Mouse (Mus musculus) intestine, postnatal 0 days (tissue): ENCODE data around the gene Higd1b. TPM values are rescaled to one million over a fixed set of nuclear protein-coding genes. Genes with fewer than 3 reads are reported as not detected.
A peak's percentile ranks its signal among the peaks of the same experiment; 100 is the strongest.

Source experiments
- ATAC-seq: fragments of 200-750 bp; cut with Nextera tagmentation; 2 replicates; pipeline ENCODE4 v1.8.0; 2017; ENCODE audit warnings: mild to moderate bottlenecking, moderate TSS enrichment, moderate library complexity
- H3K27ac ChIP-seq: fragments of 300-500 bp; sonication (generic); 2 replicates; pipeline ENCODE4 v1.5.1; 2014; ENCODE audit warnings: mild to moderate bottlenecking, low read depth, low read length, moderate library complexity
- H3K27me3 ChIP-seq: fragments of 300-500 bp; sonication (generic); replicated peaks from 2 replicates; pipeline ENCODE4 v1.6.1; 2014; ENCODE audit warnings: low read length, mixed read lengths; ENCODE audit not compliant: control insufficient read depth, insufficient read depth
- H3K36me3 ChIP-seq: fragments of 300-500 bp; sonication (generic); 2 replicates; pipeline ENCODE4 v1.6.1; 2014; ENCODE audit warnings: mild to moderate bottlenecking, moderate library complexity; ENCODE audit not compliant: control insufficient read depth, insufficient read depth
- H3K4me1 ChIP-seq: fragments of 300-500 bp; sonication (generic); replicated peaks from 2 replicates; pipeline ENCODE4 v1.6.1; 2014; ENCODE audit warnings: antibody characterized with exemption, low read length, mixed read lengths; ENCODE audit not compliant: control insufficient read depth, insufficient read depth
- H3K4me2 ChIP-seq: fragments of 300-500 bp; sonication (generic); replicated peaks from 2 replicates; pipeline ENCODE4 v1.6.1; 2014; ENCODE audit warnings: low read depth, mild to moderate bottlenecking, moderate library complexity
- H3K4me3 ChIP-seq: fragments of 300-500 bp; sonication (generic); 2 replicates; pipeline ENCODE4 v1.5.1; 2014; ENCODE audit warnings: low read depth, low read length
- H3K9ac ChIP-seq: fragments of 300-500 bp; sonication (generic); 2 replicates; pipeline ENCODE4 v1.6.1; 2014; ENCODE audit warnings: mild to moderate bottlenecking, low read depth, low read length
- H3K9me3 ChIP-seq: fragments of 300-500 bp; sonication (generic); 2 replicates; pipeline ENCODE4 v1.6.1; 2016; ENCODE audit warnings: mixed run types; ENCODE audit not compliant: control insufficient read depth
- CTCF ChIP-seq: sonication (generic); IDR thresholded peaks from 2 replicates; pipeline ENCODE4 v1.5.1; 2016; ENCODE audit warnings: low read depth, mild to moderate bottlenecking, control low read depth, antibody characterized with exemption, moderate library complexity
- WGBS: fragments of 180-500 bp; shearing (Covaris S2); extraction: QIAGEN DNeasy Blood & Tissue Kit; methylation state at CpG from one replicate; pipeline ENCODE4 v1.1.7; 2014; 5-methylcytosine and 5-hydroxymethylcytosine counted together
- polyA plus RNA-seq: library from polyadenylated mRNA; unstranded; fragments of >200 nt; fragmentation: Nextera tagmentation; extraction: Ambion mirVana; gene quantifications from 2 replicates; pipeline ENCODE4 v1.2.1, GENCODE M21; 2015

The Higd1b gene
- polyA plus RNA-seq, 1 experiment from 2014 or later: 0.52 TPM

GRCm38 (mm10) chr11:102880585-102881313 lies 45.1 kb downstream of the Higd1b start, which contains the start of the genes Eftud2 and Ccdc103:
Gene Eftud2, minus strand, starts transcription at chr11:102880985.
Gene Ccdc103, plus strand, starts transcription at chr11:102881204.
- TF ChIP-seq CTCF: no peak
- under 1% methylated on average over 62 of the region's 62 CpGs for WGBS

GRCm38 (mm10) chr11:102881314-102882198 lies 45.9 kb downstream of the Higd1b start:
- Histone ChIP-seq H3K36me3 (peaks cover 12% of the 10 kb centered on the region), H3K27ac (no peak overlapping the region), H3K4me2 (peak overlapping the region; percentile 86), H3K9me3 (no peaks in the 10 kb centered on the region), H3K4me1 (no peaks in the 10 kb centered on the region), H3K27me3 (no peaks in the 10 kb centered on the region), H3K9ac (peak overlapping the region; percentile 70), H3K4me3 (peak overlapping the region; percentile 70)
- no peak for TF ChIP-seq CTCF
- peak; percentile 13; the same call in 1 of the 2 replicates for ATAC-seq
- 14% methylated on average over 13 of the region's 13 CpGs for WGBS

More at GRCm38 (mm10) chr11:102880585-102881313, 45.1 kb downstream of the Higd1b start, which contains the start of the genes Eftud2 and Ccdc103:
- Histone ChIP-seq H3K9ac (peak within 1 kb of the TSS; percentile 70), H3K36me3 (peaks cover 16% of the 10 kb centered on the region), H3K4me2 (peak within 1 kb of the TSS; percentile 86), H3K9me3 (no peaks in the 10 kb centered on the region), H3K4me1 (no peaks in the 10 kb centered on the region), H3K4me3 (peak within 1 kb of the TSS; percentile 70), H3K27ac (peak within 1 kb of the TSS; percentile 55), H3K27me3 (no peaks in the 10 kb centered on the region)
- ATAC-seq: peak; percentile 90

DNA sequence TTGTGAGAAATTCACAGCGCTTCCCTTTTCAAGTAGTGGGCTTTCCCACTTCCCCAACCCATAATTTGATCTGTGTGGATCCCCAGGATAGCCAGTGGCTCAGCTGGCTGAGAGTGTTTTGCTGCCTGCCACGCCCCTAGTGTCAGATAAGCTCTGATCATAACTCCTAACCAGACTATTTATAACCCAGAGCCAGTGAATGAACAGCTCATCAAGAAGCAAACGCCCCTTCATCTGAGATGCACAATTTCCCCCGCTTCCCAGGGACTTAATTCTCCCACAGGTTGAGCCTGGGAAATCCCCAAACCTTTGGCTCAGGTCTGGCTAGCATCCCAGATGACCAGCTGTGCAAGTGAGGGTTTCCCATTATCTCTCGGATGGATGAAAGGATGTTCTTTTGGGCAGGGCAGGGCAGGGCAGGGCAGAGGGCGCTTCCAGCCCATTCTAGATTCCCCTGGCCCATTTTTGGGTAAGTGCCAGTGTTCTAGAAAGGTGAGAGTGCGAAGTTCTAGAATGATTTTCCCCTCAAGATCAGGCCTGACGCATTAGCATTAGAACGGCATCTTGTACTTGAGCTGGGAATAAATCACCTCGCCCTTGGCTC lies 49.1 kb downstream of the Higd1b start, which contains the start of gene Fam187a:
Gene Fam187a, plus strand, starts transcription at position 554 of the 604 bp plus-strand sequence.
- Histone ChIP-seq H3K27ac (no peak within 1 kb of the TSS), H3K36me3 (no peaks in the 10 kb centered on the region), H3K4me3 (no peak within 1 kb of the TSS), H3K9ac (no peak within 1 kb of the TSS), H3K27me3 (no peaks in the 10 kb centered on the region), H3K4me2 (no peak within 1 kb of the TSS), H3K9me3 (no peaks in the 10 kb centered on the region), H3K4me1 (no peaks in the 10 kb centered on the region)
- 42% methylated on average over 10 of the region's 10 CpGs for WGBS
- no peak for TF ChIP-seq CTCF
- no peak for ATAC-seq

- no peak for TF ChIP-seq CTCF
- 86% methylated on average over 5 of the region's 5 CpGs for WGBS
- Histone ChIP-seq H3K4me3 (no peak overlapping the region), H3K4me1 (no peaks in the 10 kb centered on the region), H3K27ac (no peak overlapping the region), H3K27me3 (no peaks in the 10 kb centered on the region), H3K9ac (no peak overlapping the region), H3K9me3 (no peaks in the 10 kb centered on the region), H3K36me3 (no peaks in the 10 kb centered on the region), H3K4me2 (no peak overlapping the region)
- ATAC-seq: no peak
Measured at GRCm38 (mm10) chr11:102887433-102887832, 51.8 kb downstream of the Higd1b start.

Other genes with a start within 250 kb of the Higd1b start
- 6.0 and 6.2 TPM in 2 replicates for gene Fzd2, start 231.5 kb upstream of the Higd1b start, polyA plus RNA-seq
- gene Meioc, start 172.1 kb upstream of the Higd1b start, polyA plus RNA-seq: 0.09 and 0.14 TPM in 2 replicates
- 16.2 and 17.1 TPM in 2 replicates for gene Ccdc43, start 138.1 kb upstream of the Higd1b start, polyA plus RNA-seq
- gene Adam11, start 74.4 kb upstream of the Higd1b start, polyA plus RNA-seq: 0.80 and 1.3 TPM in 2 replicates
- 16.1 and 18.8 TPM in 2 replicates for gene Gjc1, start 16.1 kb upstream of the Higd1b start, polyA plus RNA-seq
- 50.9 and 56.0 TPM in 2 replicates for gene Eftud2, start 45.1 kb downstream of the Higd1b start, polyA plus RNA-seq
- gene Ccdc103, start 45.4 kb downstream of the Higd1b start, polyA plus RNA-seq: 0.20 and 0.50 TPM in 2 replicates
- not detected in 2 replicates for gene Fam187a, start 49.3 kb downstream of the Higd1b start, polyA plus RNA-seq
- gene Gfap, start 65.1 kb downstream of the Higd1b start, polyA plus RNA-seq: 0.14 and 0.17 TPM in 2 replicates
- gene Kif18b, start 89.3 kb downstream of the Higd1b start, polyA plus RNA-seq: 0.88 and 1.1 TPM in 2 replicates
- 0.85 and 1.1 TPM in 2 replicates for gene C1ql1, start 110.8 kb downstream of the Higd1b start, polyA plus RNA-seq
- gene Nmt1, start 192.3 kb downstream of the Higd1b start, polyA plus RNA-seq: 58.4 and 63.1 TPM in 2 replicates
- gene Dcakd, start 192.5 kb downstream of the Higd1b start, polyA plus RNA-seq: 40.4 and 45.9 TPM in 2 replicates